Mouse (Mus musculus) inflammation-experienced regulatory T-cells, adult 16 weeks (primary cell): ENCODE results near the gene Mepe. TPM values are rescaled to one million over a fixed set of nuclear protein-coding genes. Genes with fewer than 3 reads are reported as not detected.

Source experiments
- polyA plus RNA-seq: library from polyadenylated mRNA; unstranded; fragments of 100-300 nt; shearing (Covaris generic); gene quantifications from one replicate; pipeline ENCODE4 v1.2.1, GENCODE M21; 2017

Mepe gene
- not detected for polyA plus RNA-seq

DNA sequence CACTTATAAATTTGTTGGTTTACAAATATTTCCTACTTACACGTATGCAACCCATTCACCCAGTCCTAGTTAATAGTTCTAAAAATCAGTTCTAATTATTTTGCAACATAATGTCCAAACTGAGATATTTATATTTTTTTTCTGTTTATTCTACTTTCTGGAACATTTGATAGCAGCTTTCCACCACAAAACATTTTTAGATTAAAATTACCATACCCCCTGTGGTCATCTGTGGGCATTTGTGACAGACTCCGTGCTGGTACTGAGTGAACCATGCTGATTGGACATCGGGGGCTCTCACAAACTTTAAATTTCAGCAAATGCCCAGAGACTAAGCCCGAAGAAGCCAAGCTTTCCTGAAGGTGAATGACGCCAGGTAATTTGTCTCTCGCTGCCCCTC lies at the start of gene Mepe:
Gene Mepe (plus strand): TSS at position 301 of the 400 bp plus-strand sequence.

DNA sequence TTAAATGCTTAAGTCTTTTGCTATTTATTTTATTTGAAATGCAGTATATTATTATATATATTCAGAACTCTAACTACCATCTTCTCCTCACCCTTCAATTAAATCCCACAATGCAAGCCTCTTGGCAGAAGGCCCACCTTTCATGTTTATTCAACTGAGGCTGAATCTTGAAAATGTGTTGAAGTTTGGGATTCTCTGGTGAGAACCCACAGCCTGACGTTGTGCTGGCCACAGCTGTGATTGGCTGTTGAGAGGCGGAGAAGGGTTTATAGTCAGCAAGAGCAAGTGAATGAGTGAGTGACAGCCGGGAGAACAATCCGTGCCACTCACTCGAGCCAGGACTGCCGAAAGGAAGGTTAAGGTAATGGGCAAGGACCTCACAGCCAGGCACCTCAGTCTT lies 26.1 kb upstream of the Mepe start, which contains the start of gene Ibsp:
Gene Ibsp (plus strand): TSS at position 178 of the 400 bp plus-strand sequence.

Other genes starting within 250 kb of the Mepe start
- gene Gm17660, start 247.7 kb upstream of the Mepe start, polyA plus RNA-seq: not detected
- gene Sparcl1, start 211.6 kb upstream of the Mepe start, polyA plus RNA-seq: not detected
- gene Dspp, start 154.6 kb upstream of the Mepe start, polyA plus RNA-seq: not detected
- gene Dmp1, start 122.7 kb upstream of the Mepe start, polyA plus RNA-seq: not detected
- gene Ibsp, start 26.2 kb upstream of the Mepe start, polyA plus RNA-seq: not detected
- gene Spp1, start 109.8 kb downstream of the Mepe start, polyA plus RNA-seq: 8.9 TPM
- gene Pkd2, start 134.1 kb downstream of the Mepe start, polyA plus RNA-seq: 0.11 TPM
- 2.1 TPM for gene BC005561, start 183.0 kb downstream of the Mepe start, polyA plus RNA-seq